Mouse (Mus musculus): ENCODE results near the gene Stard8. TPM values are rescaled to one million over a fixed set of nuclear protein-coding genes. Genes with fewer than 3 reads are reported as not detected.
A peak's percentile ranks its signal among the peaks of the same experiment; 100 is the strongest.
"Not testable (repeated sequence)": the region's sequence is repeated elsewhere in the genome, so short reads cannot be mapped to it uniquely, and the experiment has no call there.

The Stard8 gene
- polyA plus RNA-seq (2016; fragmentation: Nextera tagmentation; extraction: Ambion mirVana) = 6.7 and 8.3 TPM in 2 replicates

DNA sequence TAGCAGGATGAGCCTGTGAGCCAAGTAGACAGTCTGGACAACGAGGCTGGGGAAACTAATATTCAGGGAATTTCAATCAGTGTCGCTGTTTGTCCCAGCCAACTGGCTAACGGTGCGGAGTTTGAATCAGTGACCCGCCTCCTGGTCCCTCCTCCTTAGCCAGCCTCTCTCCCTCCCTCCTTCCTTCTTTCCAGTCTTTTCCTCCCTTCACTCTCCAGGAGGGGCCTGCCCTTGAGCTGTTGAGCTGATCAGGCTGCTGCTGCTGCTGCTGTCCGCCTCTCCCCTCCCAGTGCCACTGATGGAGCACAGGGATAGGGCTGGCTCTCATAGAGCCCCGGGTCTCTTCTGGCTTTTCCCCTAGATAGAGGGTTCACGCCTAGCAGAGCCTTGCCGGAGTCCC lies at the start of gene Stard8:
Stard8 (plus strand) TSS at position 203 of the 400 bp plus-strand sequence.
- no peaks in the 10 kb centered on the region; the same call in 1 of the 2 replicates for H3K4me1 ChIP-seq (replicated peaks)
- WGBS = 44% methylated on average over 9 of the region's 9 CpGs
- H3K4me2 ChIP-seq = peak within 1 kb of the TSS; percentile 26
- no peak for ATAC-seq (ENCODE audit: insufficient number of reproducible peaks, insufficient read depth, low FRiP score, low TSS enrichment, low read depth)
- H3K27me3 ChIP-seq = peaks cover 49% of the 10 kb centered on the region
- no peaks in the 10 kb centered on the region for H3K36me3 ChIP-seq
- no peaks in the 10 kb centered on the region for H3K9me3 ChIP-seq
- H3K4me3 ChIP-seq (replicated peaks) = no peak within 1 kb of the TSS
- H3K27ac ChIP-seq = no peak within 1 kb of the TSS; the same call in 1 of the 2 replicates
- no peak within 1 kb of the TSS for H3K9ac ChIP-seq (replicated peaks)

DNA sequence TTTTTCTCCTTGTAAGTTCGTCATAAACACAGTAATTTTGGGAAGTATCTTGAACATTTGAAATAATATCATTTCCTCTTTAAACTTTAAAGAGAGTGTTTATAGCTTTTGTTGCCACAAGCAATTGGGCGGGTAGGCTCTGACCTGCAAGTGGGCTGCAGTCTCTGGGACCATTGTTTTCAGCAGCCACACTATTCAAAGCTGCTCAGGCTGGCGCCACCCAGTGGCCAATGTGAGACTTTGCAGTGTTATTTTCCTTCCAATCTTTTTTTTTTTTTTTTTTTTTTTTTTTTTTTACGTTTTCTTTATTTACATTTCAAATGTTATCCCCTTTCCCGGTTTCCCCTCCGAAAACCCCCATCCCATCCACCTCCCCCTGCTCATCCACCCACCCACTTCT lies 49.1 kb upstream of the Stard8 start:
- WGBS = 16% methylated on average over 6 of the region's 6 CpGs
- no peaks in the 10 kb centered on the region for H3K4me1 ChIP-seq (replicated peaks)
- no peaks in the 10 kb centered on the region for H3K9me3 ChIP-seq
- ATAC-seq (ENCODE audit: insufficient number of reproducible peaks, insufficient read depth, low FRiP score, low TSS enrichment, low read depth) = no peak
- H3K4me2 ChIP-seq = no peak overlapping the region
- no peak overlapping the region for H3K9ac ChIP-seq (replicated peaks)
- no peak overlapping the region for H3K27ac ChIP-seq
- H3K27me3 ChIP-seq = 0 out of 2 replicates have a peak, but pooled peaks cover 1% of the 10 kb centered on the region
- no peak overlapping the region for H3K4me3 ChIP-seq (replicated peaks)
- no peaks in the 10 kb centered on the region for H3K36me3 ChIP-seq

DNA sequence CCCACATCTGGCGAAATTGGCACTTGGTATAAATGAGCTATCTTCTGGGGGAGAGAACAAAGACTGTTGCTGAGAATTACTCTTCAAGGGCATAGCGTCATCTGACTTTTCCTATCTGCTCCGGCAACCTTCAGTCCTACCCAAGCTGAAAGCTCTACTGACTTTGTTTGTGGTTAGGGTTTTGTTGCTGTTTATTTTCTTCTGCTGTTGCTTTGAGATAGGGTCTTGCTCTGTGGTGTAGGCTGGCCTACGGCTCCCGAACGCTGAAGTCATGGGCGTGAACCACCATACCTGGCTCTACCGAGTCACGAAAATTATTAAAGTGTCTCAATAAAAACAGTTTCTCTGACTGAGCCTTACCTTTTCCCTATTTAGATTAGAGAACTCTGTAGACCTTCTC lies 44.8 kb upstream of the Stard8 start:
- ATAC-seq (ENCODE audit: insufficient number of reproducible peaks, insufficient read depth, low FRiP score, low TSS enrichment, low read depth) = no peak
- H3K4me1 ChIP-seq (replicated peaks) = no peaks in the 10 kb centered on the region
- H3K9ac ChIP-seq (replicated peaks) = no peak overlapping the region
- H3K27me3 ChIP-seq = peaks cover 6% of the 10 kb centered on the region; the same call in 1 of the 2 replicates
- H3K4me2 ChIP-seq = no peak overlapping the region
- H3K4me3 ChIP-seq (replicated peaks) = no peak overlapping the region
- no peak overlapping the region for H3K27ac ChIP-seq
- H3K9me3 ChIP-seq = no peaks in the 10 kb centered on the region
- 85% methylated on average over 9 of the region's 9 CpGs for WGBS
- no peaks in the 10 kb centered on the region for H3K36me3 ChIP-seq

DNA sequence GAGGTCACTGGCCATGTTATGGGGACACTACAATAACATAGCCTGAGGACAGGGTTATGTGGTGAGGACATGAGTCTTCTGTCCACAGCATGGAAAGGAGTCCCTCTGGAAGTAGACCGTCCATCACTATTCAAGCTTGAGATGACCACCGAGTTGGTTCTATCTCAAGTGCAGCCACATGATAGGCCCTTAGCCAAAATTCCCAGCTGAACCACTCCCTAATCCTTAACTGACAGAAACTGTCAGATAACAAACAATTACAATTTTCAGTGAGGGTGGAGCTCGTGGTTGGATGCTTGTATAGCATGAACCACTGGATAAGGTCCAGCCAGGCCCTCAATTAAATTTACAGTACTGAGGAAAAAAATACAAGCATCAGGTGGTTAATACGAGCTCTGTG lies 44.0 kb upstream of the Stard8 start:
- Histone ChIP-seq H3K4me3 (replicated peaks) (no peak overlapping the region), H3K27ac (no peak overlapping the region), H3K36me3 (no peaks in the 10 kb centered on the region), H3K9ac (replicated peaks) (no peak overlapping the region), H3K4me1 (replicated peaks) (no peaks in the 10 kb centered on the region), H3K4me2 (no peak overlapping the region), H3K9me3 (no peaks in the 10 kb centered on the region), H3K27me3 (peaks cover 6% of the 10 kb centered on the region; the same call in 1 of the 2 replicates)
- ATAC-seq (ENCODE audit: insufficient number of reproducible peaks, insufficient read depth, low FRiP score, low TSS enrichment, low read depth) = no peak
- WGBS = 77% methylated on average over 4 of the region's 4 CpGs

DNA sequence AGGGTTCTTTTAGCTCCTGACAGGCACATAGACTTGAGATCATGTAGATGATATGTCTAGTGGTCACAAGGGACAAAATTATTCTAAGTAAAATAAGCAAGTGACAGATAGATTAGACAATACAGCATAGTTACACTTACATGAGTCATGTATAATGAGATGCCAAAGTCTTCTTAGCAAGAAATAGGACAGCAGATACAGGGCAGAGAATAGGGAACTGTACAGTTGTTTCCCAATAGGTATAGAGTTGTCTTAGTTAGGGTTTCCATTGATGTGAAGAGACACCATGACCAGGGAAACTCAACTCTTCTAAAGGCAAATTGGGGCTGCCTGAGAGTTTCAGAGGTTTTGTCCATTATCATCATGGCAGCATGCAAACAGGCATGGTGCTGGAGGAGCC lies 39.3 kb upstream of the Stard8 start:
- H3K4me3 ChIP-seq (replicated peaks) = no peak overlapping the region
- H3K27ac ChIP-seq = no peak overlapping the region
- no peaks in the 10 kb centered on the region for H3K36me3 ChIP-seq
- H3K9ac ChIP-seq (replicated peaks) = no peak overlapping the region
- ATAC-seq (ENCODE audit: insufficient number of reproducible peaks, insufficient read depth, low FRiP score, low TSS enrichment, low read depth) = no peak
- no peaks in the 10 kb centered on the region for H3K4me1 ChIP-seq (replicated peaks)
- peaks cover 8% of the 10 kb centered on the region; the same call in 1 of the 2 replicates for H3K27me3 ChIP-seq
- no peaks in the 10 kb centered on the region for H3K9me3 ChIP-seq
- no peak overlapping the region for H3K4me2 ChIP-seq

DNA sequence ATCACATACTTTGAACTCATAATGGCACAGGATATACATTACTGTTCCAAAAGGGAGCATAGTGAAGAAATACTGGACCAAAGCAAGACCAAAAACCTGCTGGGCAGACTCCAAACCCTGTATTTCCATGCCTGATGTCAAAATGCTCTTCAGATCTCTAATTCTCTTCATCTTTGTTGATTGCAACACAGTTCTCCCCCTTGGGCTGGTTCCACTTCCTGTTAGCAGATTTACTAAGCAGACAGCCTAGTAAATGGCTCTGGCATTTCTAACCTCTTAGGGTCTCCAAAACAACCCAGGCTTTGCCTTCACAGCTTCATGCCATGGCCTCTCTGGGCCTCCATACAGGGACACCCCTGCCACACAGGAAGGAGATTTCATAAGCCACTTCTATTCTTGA lies 38.5 kb upstream of the Stard8 start:
- Histone ChIP-seq H3K27me3 (peaks cover 3% of the 10 kb centered on the region; the same call in 1 of the 2 replicates), H3K9ac (replicated peaks) (no peak overlapping the region)

DNA sequence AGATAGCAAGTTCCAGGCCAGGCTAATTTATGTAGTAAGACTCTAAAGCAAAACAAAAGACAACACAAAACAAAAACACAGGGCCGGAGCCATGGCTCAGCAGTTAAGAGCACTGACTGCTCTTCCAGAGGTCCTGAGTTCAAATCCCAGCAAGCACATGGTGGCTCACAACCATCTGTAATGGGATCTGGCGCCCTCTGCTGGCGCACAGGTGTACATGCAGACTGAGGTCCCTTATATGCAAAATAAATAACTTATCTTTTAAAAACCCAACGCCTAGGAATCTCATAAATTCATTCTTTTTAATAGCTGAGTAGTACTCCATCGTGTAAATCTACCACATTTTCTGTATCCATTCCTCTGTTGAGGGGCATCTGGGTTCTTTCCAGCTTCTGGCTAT lies 16.4 kb upstream of the Stard8 start:
- not testable (repeated sequence) for H3K4me1 ChIP-seq (replicated peaks); H3K27ac ChIP-seq; H3K9me3 ChIP-seq; H3K36me3 ChIP-seq; H3K9ac ChIP-seq (replicated peaks); ATAC-seq (ENCODE audit: insufficient number of reproducible peaks, insufficient read depth, low FRiP score, low TSS enrichment, low read depth); H3K4me3 ChIP-seq (replicated peaks); H3K4me2 ChIP-seq
- 50% methylated on average over 5 of the region's 5 CpGs for WGBS
- peaks cover 20% of the 10 kb centered on the region for H3K27me3 ChIP-seq

More for the DNA sequence above, 38.5 kb upstream of the Stard8 start:
- no peaks in the 10 kb centered on the region for H3K9me3 ChIP-seq
- H3K4me3 ChIP-seq (replicated peaks) = no peak overlapping the region
- H3K4me2 ChIP-seq = no peak overlapping the region
- ATAC-seq (ENCODE audit: insufficient number of reproducible peaks, insufficient read depth, low FRiP score, low TSS enrichment, low read depth) = no peak
- H3K4me1 ChIP-seq (replicated peaks) = no peaks in the 10 kb centered on the region
- no peaks in the 10 kb centered on the region for H3K36me3 ChIP-seq
- H3K27ac ChIP-seq = no peak overlapping the region

DNA sequence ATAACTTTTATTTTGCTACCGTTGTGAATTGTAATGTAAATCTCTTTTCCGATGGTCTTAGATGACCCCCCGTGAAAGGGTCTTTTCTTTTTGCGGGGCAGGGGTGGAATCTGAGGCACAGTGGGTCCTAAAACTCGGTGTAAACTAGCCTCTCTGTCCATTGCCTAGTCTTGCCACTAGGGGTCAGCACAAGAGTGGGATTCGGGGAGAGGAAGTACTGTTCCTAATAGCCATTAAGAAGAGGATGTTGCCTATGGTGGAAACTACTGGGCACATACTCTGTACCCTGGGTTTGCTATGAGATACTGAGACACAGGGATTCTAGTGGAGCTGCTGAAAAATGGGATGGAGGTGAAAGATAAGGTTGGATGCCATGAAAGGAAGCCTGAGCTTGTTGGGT lies 13.5 kb upstream of the Stard8 start:
- H3K4me3 ChIP-seq (replicated peaks) = no peak overlapping the region
- no peak for ATAC-seq (ENCODE audit: insufficient number of reproducible peaks, insufficient read depth, low FRiP score, low TSS enrichment, low read depth)
- 40% methylated on average over 6 of the region's 6 CpGs for WGBS
- no peak overlapping the region for H3K4me2 ChIP-seq
- H3K27ac ChIP-seq = no peak overlapping the region
- H3K9me3 ChIP-seq = no peaks in the 10 kb centered on the region
- H3K9ac ChIP-seq (replicated peaks) = no peak overlapping the region
- no peaks in the 10 kb centered on the region for H3K4me1 ChIP-seq (replicated peaks)
- H3K36me3 ChIP-seq = no peaks in the 10 kb centered on the region
- H3K27me3 ChIP-seq = peaks cover 12% of the 10 kb centered on the region; the same call in 1 of the 2 replicates

DNA sequence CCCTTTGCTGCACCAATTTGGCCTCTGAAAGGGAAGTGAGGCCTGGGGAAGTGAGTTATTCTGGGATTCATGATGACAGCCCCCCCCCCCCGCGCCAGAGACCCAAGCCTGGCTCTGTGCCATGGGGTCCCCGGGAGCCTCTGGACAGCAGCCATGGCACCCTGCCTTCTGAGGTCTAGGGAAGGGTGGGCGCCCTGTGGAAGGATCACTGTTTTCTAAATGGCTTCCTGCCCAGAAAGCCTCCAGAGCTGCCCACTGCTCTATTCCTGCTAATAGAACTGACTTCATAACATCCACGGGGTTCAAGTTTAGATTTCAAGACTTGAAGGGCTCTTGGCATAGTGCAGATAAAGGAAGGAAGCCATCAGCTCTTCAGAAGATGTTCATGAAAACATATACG lies 983 bp upstream of the Stard8 start:
- H3K9ac ChIP-seq (replicated peaks) = no peak overlapping the region
- no peaks in the 10 kb centered on the region for H3K9me3 ChIP-seq
- H3K4me3 ChIP-seq (replicated peaks) = no peak overlapping the region
- H3K4me2 ChIP-seq = no peak overlapping the region
- peaks cover 47% of the 10 kb centered on the region for H3K27me3 ChIP-seq
- H3K4me1 ChIP-seq (replicated peaks) = no peaks in the 10 kb centered on the region; the same call in 1 of the 2 replicates
- H3K36me3 ChIP-seq = no peaks in the 10 kb centered on the region
- 87% methylated on average over 6 of the region's 6 CpGs for WGBS
- no peak overlapping the region for H3K27ac ChIP-seq
- no peak for ATAC-seq (ENCODE audit: insufficient number of reproducible peaks, insufficient read depth, low FRiP score, low TSS enrichment, low read depth)

DNA sequence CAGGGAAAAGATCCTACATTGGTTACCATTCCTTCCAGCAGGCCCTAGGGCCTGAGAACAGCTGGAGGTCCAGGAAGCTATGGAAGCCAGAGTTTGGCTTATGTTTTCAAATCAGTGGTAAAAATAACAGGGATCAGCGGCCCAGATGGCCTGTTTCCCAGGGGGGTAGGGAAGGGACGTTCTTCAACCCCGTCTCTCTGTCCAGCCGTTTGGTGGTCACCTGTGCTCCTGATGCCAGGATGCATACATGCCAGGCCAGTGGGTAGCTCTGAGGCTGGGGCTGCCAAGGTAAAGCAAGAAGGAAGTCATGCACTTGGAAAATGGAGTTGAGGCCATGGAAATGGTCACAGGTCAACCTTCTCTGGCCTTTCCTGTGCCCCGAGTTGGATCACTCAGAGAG lies 7.5 kb downstream of the Stard8 start:
- no peaks in the 10 kb centered on the region for H3K4me1 ChIP-seq (replicated peaks)
- no peaks in the 10 kb centered on the region for H3K9me3 ChIP-seq
- peaks cover 48% of the 10 kb centered on the region for H3K27me3 ChIP-seq
- H3K4me2 ChIP-seq = no peak overlapping the region
- H3K27ac ChIP-seq = no peak overlapping the region
- H3K36me3 ChIP-seq = no peaks in the 10 kb centered on the region
- WGBS = 89% methylated on average over 5 of the region's 5 CpGs
- no peak for ATAC-seq (ENCODE audit: insufficient number of reproducible peaks, insufficient read depth, low FRiP score, low TSS enrichment, low read depth)
- no peak overlapping the region for H3K4me3 ChIP-seq (replicated peaks)
- no peak overlapping the region for H3K9ac ChIP-seq (replicated peaks)

DNA sequence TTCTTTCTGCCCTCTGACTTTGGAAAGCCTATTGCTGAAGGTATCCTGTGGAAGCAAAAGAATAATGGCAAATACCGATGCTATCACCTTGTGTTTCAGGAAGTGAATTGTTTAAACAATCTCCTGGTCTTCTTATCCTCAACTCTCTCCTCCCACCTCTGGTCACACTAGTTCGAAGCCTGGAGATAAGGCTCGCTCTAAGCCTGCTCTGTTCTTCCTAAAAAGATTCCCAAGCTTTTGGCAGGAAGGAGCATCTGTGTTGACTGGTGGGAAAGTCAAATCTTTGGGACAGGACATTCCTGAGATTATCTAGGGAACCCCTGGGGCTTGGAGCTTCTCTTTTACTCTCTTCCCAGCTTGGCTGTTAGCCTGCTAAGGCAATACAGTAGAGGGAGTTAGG lies 8.2 kb downstream of the Stard8 start:
- H3K9ac ChIP-seq (replicated peaks) = no peak overlapping the region
- H3K4me2 ChIP-seq = no peak overlapping the region
- H3K36me3 ChIP-seq = no peaks in the 10 kb centered on the region
- H3K27ac ChIP-seq = no peak overlapping the region
- ATAC-seq (ENCODE audit: insufficient number of reproducible peaks, insufficient read depth, low FRiP score, low TSS enrichment, low read depth) = no peak
- no peaks in the 10 kb centered on the region for H3K4me1 ChIP-seq (replicated peaks)
- no peak overlapping the region for H3K4me3 ChIP-seq (replicated peaks)
- WGBS = 86% methylated on average over 3 of the region's 3 CpGs
- H3K27me3 ChIP-seq = peaks cover 48% of the 10 kb centered on the region
- H3K9me3 ChIP-seq = no peaks in the 10 kb centered on the region

DNA sequence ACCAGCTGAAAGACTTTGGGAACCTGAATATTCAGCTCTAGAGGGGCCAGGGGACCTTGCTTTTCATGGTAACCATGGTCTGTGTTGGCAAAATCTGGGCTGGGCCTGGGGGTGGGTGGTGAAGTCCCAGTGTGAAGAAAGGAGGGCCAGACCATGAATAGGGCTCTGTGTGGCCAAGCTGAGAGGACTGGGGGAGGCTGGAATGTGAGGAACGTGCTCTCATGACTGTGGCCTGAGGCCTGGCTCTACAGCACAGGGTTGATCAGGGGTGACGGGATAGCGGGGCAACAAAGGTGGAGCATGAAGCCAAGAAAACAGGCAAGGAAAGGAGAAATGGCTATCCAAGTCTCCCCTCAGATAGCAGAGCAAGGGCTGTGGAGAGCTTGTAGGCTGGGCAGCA lies 9.4 kb downstream of the Stard8 start:
- no peaks in the 10 kb centered on the region for H3K4me1 ChIP-seq (replicated peaks)
- no peak overlapping the region for H3K9ac ChIP-seq (replicated peaks)
- no peak for ATAC-seq (ENCODE audit: insufficient number of reproducible peaks, insufficient read depth, low FRiP score, low TSS enrichment, low read depth)
- H3K4me3 ChIP-seq (replicated peaks) = no peak overlapping the region
- 72% methylated on average over 3 of the region's 3 CpGs for WGBS
- H3K27me3 ChIP-seq = peaks cover 52% of the 10 kb centered on the region
- H3K9me3 ChIP-seq = no peaks in the 10 kb centered on the region
- H3K36me3 ChIP-seq = no peaks in the 10 kb centered on the region
- H3K4me2 ChIP-seq = no peak overlapping the region
- no peak overlapping the region for H3K27ac ChIP-seq

Data from limb, embryonic 12.5 days (tissue).